Mouse (Mus musculus): ENCODE measurements around the gene Ccdc57. TPM values are rescaled to one million over a fixed set of nuclear protein-coding genes. Genes with fewer than 3 reads are reported as not detected.
"Not testable (repeated sequence)": the region's sequence is repeated elsewhere in the genome, so short reads cannot be mapped to it uniquely, and the experiment has no call there.

Ccdc57 gene
- total RNA-seq, 2 experiments from 2014 or later: 6.9 to 7.7 TPM

- DNase-seq (ENCODE audit: low spot score in 2 of 2): no peak
Observed at GRCm38 (mm10) chr11:120852083-120852935, 80.4 kb downstream of the Ccdc57 start.

GRCm38 (mm10) chr11:120851582-120851981 is 81.1 kb downstream of the Ccdc57 start:
- DNase-seq (ENCODE audit: low spot score in 2 of 2): no peak

GRCm38 (mm10) chr11:120851132-120851531 is 81.5 kb downstream of the Ccdc57 start:
- DNase-seq (ENCODE audit: low spot score in 2 of 2): no peak

- no peak for DNase-seq (ENCODE audit: low spot score in 2 of 2)
Observed at GRCm38 (mm10) chr11:120850331-120851030, 82.2 kb downstream of the Ccdc57 start.

- no peak for DNase-seq (ENCODE audit: low spot score in 2 of 2)
Observed at GRCm38 (mm10) chr11:120846725-120847475, 85.8 kb downstream of the Ccdc57 start.

GRCm38 (mm10) chr11:120844329-120844728 is 88.3 kb downstream of the Ccdc57 start:
- DNase-seq (ENCODE audit: low spot score in 2 of 2): no peak

GRCm38 (mm10) chr11:120833555-120834280 is 99.0 kb downstream of the Ccdc57 start:
- no peak for DNase-seq (ENCODE audit: low spot score in 2 of 2)

- DNase-seq (ENCODE audit: low spot score in 2 of 2): not testable (repeated sequence)
Observed at GRCm38 (mm10) chr11:120832962-120833361, 99.7 kb downstream of the Ccdc57 start.

- no peak for DNase-seq (ENCODE audit: low spot score in 2 of 2)
Observed at GRCm38 (mm10) chr11:120831659-120832440, 100.8 kb downstream of the Ccdc57 start.

- no peak for DNase-seq (ENCODE audit: low spot score in 2 of 2)
Observed at GRCm38 (mm10) chr11:120830686-120831085, 102.0 kb downstream of the Ccdc57 start.

GRCm38 (mm10) chr11:120829757-120830532 is 102.7 kb downstream of the Ccdc57 start:
- no peak for DNase-seq (ENCODE audit: low spot score in 2 of 2)

GRCm38 (mm10) chr11:120828416-120828815 is 104.3 kb downstream of the Ccdc57 start:
- no peak for DNase-seq (ENCODE audit: low spot score in 2 of 2)

GRCm38 (mm10) chr11:120826016-120826953 is 106.4 kb downstream of the Ccdc57 start:
- no peak for DNase-seq (ENCODE audit: low spot score in 2 of 2)

- DNase-seq (ENCODE audit: low spot score in 2 of 2): no peak
Observed at GRCm38 (mm10) chr11:120825289-120825863, 107.3 kb downstream of the Ccdc57 start.

GRCm38 (mm10) chr11:120824787-120825288 is 107.8 kb downstream of the Ccdc57 start:
- DNase-seq (ENCODE audit: low spot score in 2 of 2): no peak

- peak; percentile 96 to 98 for DNase-seq (ENCODE audit: low spot score in 2 of 2)
Observed at GRCm38 (mm10) chr11:120823956-120824786, 108.5 kb downstream of the Ccdc57 start, which contains the start of gene Fasn. Gene Fasn, minus strand, starts transcription at chr11:120824547.

- no peak for DNase-seq (ENCODE audit: low spot score in 2 of 2)
Observed at GRCm38 (mm10) chr11:120823551-120823947, 109.1 kb downstream of the Ccdc57 start.

Measured in layer of hippocampus, adult 18-20 months (tissue).